Mouse (Mus musculus): ENCODE measurements around the gene Gm867. TPM values are rescaled to one million over a fixed set of nuclear protein-coding genes. Genes with fewer than 3 reads are reported as not detected.

Gm867 gene
- polyA plus RNA-seq, 1 experiment from 2014 or later = 27.1 TPM

- Histone ChIP-seq H3K27me3 (peaks cover 48% of the 10 kb centered on the region), H3K4me3 (replicated peaks) (no peak overlapping the region), H3K36me3 (replicated peaks) (no peaks in the 10 kb centered on the region), H3K9me3 (replicated peaks) (no peaks in the 10 kb centered on the region), H3K9ac (no peak overlapping the region), H3K4me2 (no peak overlapping the region), H3K27ac (replicated peaks) (no peak overlapping the region), H3K4me1 (replicated peaks) (peaks cover 12% of the 10 kb centered on the region)
- WGBS (ENCODE audit: insufficient replicate concordance) = 69% methylated on average over 7 of the region's 7 CpGs
- ATAC-seq (ENCODE audit: insufficient read depth) = no peak
Measured at GRCm38 (mm10) chr10:75945896-75946295, 5.4 kb upstream of the Gm867 start.

GRCm38 (mm10) chr10:75945213-75945612, 4.7 kb upstream of the Gm867 start:
- no peak for ATAC-seq (ENCODE audit: insufficient read depth)
- H3K27me3 ChIP-seq = peaks cover 41% of the 10 kb centered on the region
- no peaks in the 10 kb centered on the region for H3K9me3 ChIP-seq (replicated peaks)
- 67% methylated on average over 7 of the region's 7 CpGs for WGBS (ENCODE audit: insufficient replicate concordance)
- H3K36me3 ChIP-seq (replicated peaks) = no peaks in the 10 kb centered on the region
- H3K4me1 ChIP-seq (replicated peaks) = peaks cover 17% of the 10 kb centered on the region
- H3K27ac ChIP-seq (replicated peaks) = no peak overlapping the region
- no peak overlapping the region for H3K4me2 ChIP-seq
- H3K9ac ChIP-seq = no peak overlapping the region
- H3K4me3 ChIP-seq (replicated peaks) = no peak overlapping the region

GRCm38 (mm10) chr10:75944066-75944772, 3.7 kb upstream of the Gm867 start:
- H3K27ac ChIP-seq (replicated peaks) = no peak overlapping the region
- ATAC-seq (ENCODE audit: insufficient read depth) = no peak
- WGBS (ENCODE audit: insufficient replicate concordance) = 46% methylated on average over 11 of the region's 11 CpGs

GRCm38 (mm10) chr10:75942736-75943477, 2.4 kb upstream of the Gm867 start, which contains the start of gene Vpreb3:
Gene Vpreb3 (plus strand): TSS chr10:75943057.
- H3K36me3 ChIP-seq (replicated peaks) = 0 out of 2 replicates have a peak, but pooled peaks cover 2% of the 10 kb centered on the region
- H3K9me3 ChIP-seq (replicated peaks) = no peaks in the 10 kb centered on the region
- ATAC-seq (ENCODE audit: insufficient read depth) = no peak
- peaks cover 35% of the 10 kb centered on the region for H3K4me1 ChIP-seq (replicated peaks)
- H3K27ac ChIP-seq (replicated peaks) = no peak within 1 kb of the TSS
- no peak within 1 kb of the TSS for H3K9ac ChIP-seq
- peaks cover 18% of the 10 kb centered on the region; the same call in 1 of the 2 replicates for H3K27me3 ChIP-seq
- no peak within 1 kb of the TSS for H3K4me2 ChIP-seq
- no peak within 1 kb of the TSS for H3K4me3 ChIP-seq (replicated peaks)
- WGBS (ENCODE audit: insufficient replicate concordance) = 56% methylated on average over 15 of the region's 15 CpGs

More at GRCm38 (mm10) chr10:75944066-75944772, 3.7 kb upstream of the Gm867 start:
- Histone ChIP-seq H3K9ac (no peak overlapping the region), H3K27me3 (peaks cover 31% of the 10 kb centered on the region), H3K4me1 (replicated peaks) (peaks cover 26% of the 10 kb centered on the region), H3K36me3 (replicated peaks) (no peaks in the 10 kb centered on the region), H3K9me3 (replicated peaks) (no peaks in the 10 kb centered on the region), H3K4me3 (replicated peaks) (no peak overlapping the region), H3K4me2 (no peak overlapping the region)

GRCm38 (mm10) chr10:75941042-75941824, 761 bp upstream of the Gm867 start:
- H3K27me3 ChIP-seq = 0 out of 2 replicates have a peak, but pooled peaks cover 9% of the 10 kb centered on the region
- H3K9me3 ChIP-seq (replicated peaks) = no peaks in the 10 kb centered on the region
- peaks cover 15% of the 10 kb centered on the region for H3K36me3 ChIP-seq (replicated peaks)
- 0 out of 2 replicates have a peak overlapping the region, but pooled peaks have one; percentile 97 for H3K4me2 ChIP-seq
- peaks cover 52% of the 10 kb centered on the region for H3K4me1 ChIP-seq (replicated peaks)
- 72% methylated on average over 9 of the region's 9 CpGs for WGBS (ENCODE audit: insufficient replicate concordance)
- peak overlapping the region; percentile 77; the same call in 1 of the 2 replicates for H3K9ac ChIP-seq
- ATAC-seq (ENCODE audit: insufficient read depth) = no peak
- H3K4me3 ChIP-seq (replicated peaks) = no peak overlapping the region
- peak overlapping the region; percentile 93 for H3K27ac ChIP-seq (replicated peaks)

- Histone ChIP-seq H3K27me3 (peaks cover 6% of the 10 kb centered on the region), H3K9ac (peak overlapping the region; percentile 77), H3K4me3 (replicated peaks) (peak overlapping the region; percentile 71), H3K27ac (replicated peaks) (peak overlapping the region; percentile 93), H3K4me1 (replicated peaks) (peaks cover 67% of the 10 kb centered on the region), H3K4me2 (peak overlapping the region; percentile 97), H3K9me3 (replicated peaks) (no peaks in the 10 kb centered on the region), H3K36me3 (replicated peaks) (peaks cover 15% of the 10 kb centered on the region)
- 27% methylated on average over 9 of the region's 9 CpGs for WGBS (ENCODE audit: insufficient replicate concordance)
- peak; percentile 75 for ATAC-seq (ENCODE audit: insufficient read depth)
Measured at GRCm38 (mm10) chr10:75939481-75940234, 814 bp downstream of the Gm867 start.

GRCm38 (mm10) chr10:75937851-75938643, 2.4 kb downstream of the Gm867 start:
- peak overlapping the region; percentile 71 for H3K4me3 ChIP-seq (replicated peaks)
- H3K27ac ChIP-seq (replicated peaks) = peak overlapping the region; percentile 93
- H3K4me1 ChIP-seq (replicated peaks) = peaks cover 65% of the 10 kb centered on the region
- H3K9me3 ChIP-seq (replicated peaks) = no peaks in the 10 kb centered on the region
- peak overlapping the region; percentile 97 for H3K4me2 ChIP-seq
- ATAC-seq (ENCODE audit: insufficient read depth) = peak; percentile 65
- peaks cover 21% of the 10 kb centered on the region for H3K27me3 ChIP-seq
- H3K36me3 ChIP-seq (replicated peaks) = peaks cover 15% of the 10 kb centered on the region
- peak overlapping the region; percentile 67 for H3K9ac ChIP-seq
- WGBS (ENCODE audit: insufficient replicate concordance) = 39% methylated on average over 10 of the region's 10 CpGs

GRCm38 (mm10) chr10:75936909-75937667, 3.4 kb downstream of the Gm867 start:
- Histone ChIP-seq H3K4me2 (peak overlapping the region; percentile 97), H3K9ac (peak overlapping the region; percentile 67), H3K4me1 (replicated peaks) (peaks cover 71% of the 10 kb centered on the region), H3K4me3 (replicated peaks) (peak overlapping the region; percentile 71), H3K9me3 (replicated peaks) (no peaks in the 10 kb centered on the region), H3K36me3 (replicated peaks) (peaks cover 15% of the 10 kb centered on the region), H3K27me3 (peaks cover 30% of the 10 kb centered on the region), H3K27ac (replicated peaks) (peak overlapping the region; percentile 93)
- 62% methylated on average over 18 of the region's 18 CpGs for WGBS (ENCODE audit: insufficient replicate concordance)
- no peak for ATAC-seq (ENCODE audit: insufficient read depth)

Measured in liver, embryonic 15.5 days (tissue).